Mouse (Mus musculus): ENCODE measurements around the gene Eef1g. TPM values are rescaled to one million over a fixed set of nuclear protein-coding genes. Genes with fewer than 3 reads are reported as not detected.

The Eef1g gene
- polyA plus RNA-seq, 1 experiment = 236 TPM

DNA sequence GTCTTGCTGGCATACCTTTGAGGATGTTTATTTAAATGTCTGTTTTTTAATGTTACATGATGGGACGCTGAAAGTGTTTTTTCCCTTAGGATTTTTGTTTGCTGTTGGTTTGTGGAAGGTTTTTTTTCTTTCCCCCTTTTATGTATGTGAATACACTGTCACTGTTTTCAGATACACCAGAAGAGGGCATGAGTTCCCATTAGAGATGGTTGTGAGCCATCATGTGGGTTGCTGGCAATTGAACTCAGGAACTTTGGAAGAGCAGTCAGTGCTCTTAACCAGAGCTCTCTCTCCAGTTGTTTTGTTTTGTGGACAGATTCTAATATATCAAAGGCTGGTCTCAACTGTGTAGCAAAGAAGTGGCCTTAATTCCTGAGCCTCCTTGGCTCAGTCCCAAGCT, 7.8 kb downstream of the Eef1g start:
- Histone ChIP-seq H3K4me1 (ENCODE audit: control insufficient read depth, insufficient read depth, low read length) (peaks cover 2% of the 10 kb centered on the region; the same call in 1 of the 2 replicates), H3K27ac (ENCODE audit: insufficient read depth, low read depth, low read length) (no peak overlapping the region), H3K27me3 (replicated peaks; ENCODE audit: control insufficient read depth, insufficient read depth, low read length) (no peaks in the 10 kb centered on the region), H3K4me3 (ENCODE audit: insufficient read depth, low read depth, low read length) (no peak overlapping the region), H3K36me3 (ENCODE audit: control insufficient read depth, insufficient read depth, low read length) (peaks cover 10% of the 10 kb centered on the region)
- 96% methylated on average over 1 of the region's 1 CpGs for WGBS
- no peak for TF ChIP-seq POLR2A (IDR thresholded peaks at IDR 0.05; ENCODE audit: low read depth, low read length)
- TF ChIP-seq CTCF (conservative IDR thresholded peaks at IDR 0.05; ENCODE audit: insufficient read depth, insufficient read length, low read depth, low read length) = no peak
- no peak for DNase-seq

DNA sequence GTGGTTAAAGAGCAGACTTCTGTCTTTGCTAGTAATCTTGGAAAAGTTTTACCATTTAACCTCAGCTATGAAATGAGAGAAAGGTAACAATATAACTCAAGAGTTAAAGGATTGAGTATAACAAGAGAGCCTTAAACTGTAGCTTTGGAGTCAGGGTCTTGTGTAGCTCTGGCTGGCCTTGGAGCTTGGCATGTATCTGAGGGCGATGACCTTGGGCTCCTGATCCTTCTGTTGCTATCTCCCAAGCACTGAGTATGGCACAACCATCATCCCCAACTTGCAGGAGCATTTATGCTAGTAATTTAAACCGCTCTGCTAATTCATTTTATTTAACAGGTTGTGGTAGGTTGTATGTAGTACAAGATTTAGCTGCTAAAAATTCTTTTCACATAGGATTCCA, 8.7 kb downstream of the Eef1g start:
- Histone ChIP-seq H3K36me3 (ENCODE audit: control insufficient read depth, insufficient read depth, low read length) (peaks cover 9% of the 10 kb centered on the region), H3K4me1 (ENCODE audit: control insufficient read depth, insufficient read depth, low read length) (peaks cover 2% of the 10 kb centered on the region; the same call in 1 of the 2 replicates), H3K27me3 (replicated peaks; ENCODE audit: control insufficient read depth, insufficient read depth, low read length) (no peaks in the 10 kb centered on the region), H3K4me3 (ENCODE audit: insufficient read depth, low read depth, low read length) (no peak overlapping the region), H3K27ac (ENCODE audit: insufficient read depth, low read depth, low read length) (no peak overlapping the region)
- no peak for DNase-seq
- TF ChIP-seq POLR2A (IDR thresholded peaks at IDR 0.05; ENCODE audit: low read depth, low read length) = no peak
- no peak for TF ChIP-seq CTCF (conservative IDR thresholded peaks at IDR 0.05; ENCODE audit: insufficient read depth, insufficient read length, low read depth, low read length)
- 96% methylated on average over 2 of the region's 2 CpGs for WGBS

DNA sequence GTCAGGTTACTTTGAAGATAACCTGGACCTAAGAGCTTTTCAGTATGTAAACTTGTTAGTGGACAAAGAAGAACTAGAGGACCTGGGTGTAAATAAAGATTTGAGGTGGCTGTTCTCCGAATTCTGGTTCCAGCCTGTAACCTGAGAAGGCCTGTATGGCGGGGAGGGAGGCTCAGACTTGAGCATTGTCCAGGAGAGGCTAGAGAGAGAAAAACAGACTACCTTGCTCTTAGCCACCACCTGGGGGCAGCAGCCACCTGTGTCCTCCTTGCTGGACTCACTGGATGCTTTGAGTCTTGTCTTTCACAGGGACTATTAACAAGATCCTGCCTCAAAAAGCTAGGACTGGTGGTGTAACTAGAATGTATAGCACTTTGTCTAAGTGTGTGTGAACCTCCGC, 9.7 kb downstream of the Eef1g start:
- H3K27ac ChIP-seq (ENCODE audit: insufficient read depth, low read depth, low read length) = no peak overlapping the region
- WGBS = 42% methylated on average over 3 of the region's 3 CpGs
- DNase-seq = peak; percentile 68
- peaks cover 2% of the 10 kb centered on the region; the same call in 1 of the 2 replicates for H3K4me1 ChIP-seq (ENCODE audit: control insufficient read depth, insufficient read depth, low read length)
- no peaks in the 10 kb centered on the region for H3K27me3 ChIP-seq (replicated peaks; ENCODE audit: control insufficient read depth, insufficient read depth, low read length)
- no peak overlapping the region for H3K4me3 ChIP-seq (ENCODE audit: insufficient read depth, low read depth, low read length)
- TF ChIP-seq POLR2A (IDR thresholded peaks at IDR 0.05; ENCODE audit: low read depth, low read length) = no peak
- TF ChIP-seq CTCF (conservative IDR thresholded peaks at IDR 0.05; ENCODE audit: insufficient read depth, insufficient read length, low read depth, low read length) = peak; percentile 84
- peaks cover 8% of the 10 kb centered on the region for H3K36me3 ChIP-seq (ENCODE audit: control insufficient read depth, insufficient read depth, low read length)

- no peak overlapping the region for H3K27ac ChIP-seq (ENCODE audit: insufficient read depth, low read depth, low read length)
- H3K27me3 ChIP-seq (replicated peaks; ENCODE audit: control insufficient read depth, insufficient read depth, low read length) = no peaks in the 10 kb centered on the region
- H3K4me1 ChIP-seq (ENCODE audit: control insufficient read depth, insufficient read depth, low read length) = peaks cover 2% of the 10 kb centered on the region; the same call in 1 of the 2 replicates
- TF ChIP-seq CTCF (conservative IDR thresholded peaks at IDR 0.05; ENCODE audit: insufficient read depth, insufficient read length, low read depth, low read length) (no peak), POLR2A (IDR thresholded peaks at IDR 0.05; ENCODE audit: low read depth, low read length) (no peak)
- H3K4me3 ChIP-seq (ENCODE audit: insufficient read depth, low read depth, low read length) = no peak overlapping the region
- WGBS = 61% methylated on average over 5 of the region's 5 CpGs
- no peak for DNase-seq
- no peaks in the 10 kb centered on the region; the same call in 1 of the 2 replicates for H3K36me3 ChIP-seq (ENCODE audit: control insufficient read depth, insufficient read depth, low read length)
Measured at GRCm38 (mm10) chr19:8980771-8981170, 13.9 kb downstream of the Eef1g start.

DNA sequence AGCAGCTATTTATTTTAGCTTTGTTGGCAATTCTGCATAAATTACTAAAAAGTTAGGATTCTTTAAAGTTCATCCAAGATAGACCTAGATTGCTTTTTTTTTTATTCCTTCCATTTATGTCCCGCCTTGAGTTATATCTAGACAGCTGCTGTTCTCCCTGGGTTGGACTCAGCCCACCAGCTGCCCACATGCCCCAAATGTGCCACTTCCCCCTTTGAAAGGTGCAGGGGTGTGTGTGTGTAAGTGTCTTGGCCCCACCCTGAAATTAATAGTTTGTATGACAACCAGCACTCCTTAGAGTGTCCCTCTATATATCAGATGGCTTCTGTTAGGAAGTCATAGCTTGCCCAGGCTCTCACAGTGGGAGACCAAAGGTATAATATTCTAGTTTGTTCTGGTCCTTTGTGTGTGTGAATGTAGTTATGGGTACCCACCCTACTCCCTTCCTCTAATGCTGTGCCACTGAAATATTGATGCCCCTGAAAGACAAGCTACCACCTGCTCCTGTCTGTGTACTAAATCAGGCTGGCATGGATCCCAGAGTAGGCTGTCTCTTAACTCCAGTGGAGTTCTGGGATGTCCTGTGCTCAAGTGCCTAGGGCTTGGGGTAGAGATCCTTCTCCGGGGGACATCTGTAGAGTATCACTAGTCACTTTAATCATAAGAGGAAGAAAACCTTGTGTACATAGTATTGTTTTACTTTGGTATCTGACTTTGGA, 14.8 kb downstream of the Eef1g start:
- Histone ChIP-seq H3K4me3 (ENCODE audit: insufficient read depth, low read depth, low read length) (no peak overlapping the region), H3K27me3 (replicated peaks; ENCODE audit: control insufficient read depth, insufficient read depth, low read length) (no peaks in the 10 kb centered on the region), H3K36me3 (ENCODE audit: control insufficient read depth, insufficient read depth, low read length) (no peaks in the 10 kb centered on the region; the same call in 1 of the 2 replicates), H3K4me1 (ENCODE audit: control insufficient read depth, insufficient read depth, low read length) (peaks cover 2% of the 10 kb centered on the region; the same call in 1 of the 2 replicates), H3K27ac (ENCODE audit: insufficient read depth, low read depth, low read length) (no peak overlapping the region)
- 72% methylated on average over 2 of the region's 2 CpGs for WGBS
- TF ChIP-seq CTCF (conservative IDR thresholded peaks at IDR 0.05; ENCODE audit: insufficient read depth, insufficient read length, low read depth, low read length) (no peak), POLR2A (IDR thresholded peaks at IDR 0.05; ENCODE audit: low read depth, low read length) (no peak)
- no peak for DNase-seq

GRCm38 (mm10) chr19:8982303-8983149, 15.7 kb downstream of the Eef1g start:
- Histone ChIP-seq H3K4me3 (ENCODE audit: insufficient read depth, low read depth, low read length) (no peak overlapping the region), H3K36me3 (ENCODE audit: control insufficient read depth, insufficient read depth, low read length) (no peaks in the 10 kb centered on the region; the same call in 1 of the 2 replicates), H3K27ac (ENCODE audit: insufficient read depth, low read depth, low read length) (no peak overlapping the region), H3K27me3 (replicated peaks; ENCODE audit: control insufficient read depth, insufficient read depth, low read length) (no peaks in the 10 kb centered on the region), H3K4me1 (ENCODE audit: control insufficient read depth, insufficient read depth, low read length) (peaks cover 2% of the 10 kb centered on the region; the same call in 1 of the 2 replicates)
- TF ChIP-seq CTCF (conservative IDR thresholded peaks at IDR 0.05; ENCODE audit: insufficient read depth, insufficient read length, low read depth, low read length) (no peak), POLR2A (IDR thresholded peaks at IDR 0.05; ENCODE audit: low read depth, low read length) (no peak)
- no peak for DNase-seq
- 71% methylated on average over 5 of the region's 5 CpGs for WGBS

Measured in kidney, adult 2 months (tissue).